Mouse (Mus musculus): ENCODE measurements around the gene Cldn34b4. TPM values are rescaled to one million over a fixed set of nuclear protein-coding genes. Genes with fewer than 3 reads are reported as not detected.

Gene Cldn34b4
- not detected in 2 replicates for polyA plus RNA-seq (2015; fragmentation: Nextera tagmentation; extraction: Ambion mirVana)

DNA sequence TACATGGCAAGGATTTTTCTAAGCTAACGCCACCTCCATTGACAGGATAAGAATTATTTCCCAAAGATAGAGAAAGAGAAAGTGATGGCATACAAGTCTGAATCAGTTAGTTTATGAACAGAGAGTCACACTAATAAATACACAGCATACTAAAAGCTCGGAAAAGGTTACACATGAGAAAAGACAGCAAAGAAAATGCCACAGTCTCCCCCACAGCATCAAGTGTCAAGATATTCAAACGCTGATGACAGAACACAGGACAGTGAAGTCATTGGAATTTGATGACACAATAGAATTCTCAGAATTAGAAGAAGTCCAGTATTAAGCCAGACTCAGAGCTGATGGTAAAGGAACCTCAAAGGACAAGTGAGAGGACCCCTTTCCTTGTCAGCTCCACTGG is at the start of gene Cldn34b4:
Cldn34b4 (plus strand) TSS at position 301 of the 400 bp plus-strand sequence.
- Histone ChIP-seq H3K4me2 (ENCODE audit: low read length) (no peak within 1 kb of the TSS), H3K4me3 (replicated peaks; ENCODE audit: low read length) (no peak within 1 kb of the TSS), H3K27ac (ENCODE audit: low read length) (no peak within 1 kb of the TSS), H3K36me3 (ENCODE audit: control insufficient read depth, insufficient read depth) (no peaks in the 10 kb centered on the region), H3K9me3 (ENCODE audit: control insufficient read depth, low read length) (no peaks in the 10 kb centered on the region), H3K27me3 (replicated peaks; ENCODE audit: control insufficient read depth, insufficient read depth, low read length) (no peaks in the 10 kb centered on the region), H3K9ac (replicated peaks; ENCODE audit: low read depth, low read length) (no peak within 1 kb of the TSS), H3K4me1 (replicated peaks; ENCODE audit: control insufficient read depth, insufficient read depth, low read length) (no peaks in the 10 kb centered on the region)
- WGBS: 91% methylated on average over 3 of the region's 3 CpGs
- no peak for ATAC-seq

Other genes starting within 250 kb of the Cldn34b4 start
- gene Cldn34b3, start 129.0 kb upstream of the Cldn34b4 start, polyA plus RNA-seq (2015; fragmentation: Nextera tagmentation; extraction: Ambion mirVana): not detected in 2 replicates
- not detected in 2 replicates for gene Cldn34d, start 209.6 kb downstream of the Cldn34b4 start, polyA plus RNA-seq (2015; fragmentation: Nextera tagmentation; extraction: Ambion mirVana)

Measured in forebrain, embryonic 16.5 days (tissue).